Mouse (Mus musculus): ENCODE data around the gene Pkig.

DNA sequence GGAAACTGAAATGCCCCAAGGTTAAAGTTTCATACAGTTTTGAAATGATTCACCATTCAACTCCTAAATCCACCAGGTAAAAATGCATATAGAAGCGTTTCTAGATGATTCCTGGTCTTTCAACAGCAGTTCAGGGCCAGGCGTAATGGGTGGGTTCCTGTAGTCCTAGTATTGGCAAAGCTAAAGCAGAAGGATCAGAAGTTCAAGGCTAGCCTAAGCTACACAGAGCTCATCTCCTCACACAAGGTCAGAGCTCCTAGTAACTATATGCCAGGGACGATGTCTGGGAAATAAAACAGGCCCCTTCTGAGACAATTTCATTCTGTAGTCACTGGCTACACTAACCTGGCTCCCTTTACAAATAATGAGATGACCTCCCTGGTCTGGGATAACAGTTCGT, 27.0 kb upstream of the Pkig start:
- TF ChIP-seq MAFK (IDR thresholded peaks at IDR 0.05; ENCODE audit: insufficient read depth, low read depth, low read length) (no peak), ZNF384 (IDR thresholded peaks at IDR 0.05; ENCODE audit: low read depth, low read length) (no peak), CHD2 (IDR thresholded peaks at IDR 0.05; ENCODE audit: low read depth, low read length) (no peak), HCFC1 (IDR thresholded peaks at IDR 0.05; ENCODE audit: borderline replicate concordance, insufficient read depth, low read length) (no peak)
